Mouse (Mus musculus): ENCODE measurements around the gene Kif13a.

Gene Kif13a

DNA sequence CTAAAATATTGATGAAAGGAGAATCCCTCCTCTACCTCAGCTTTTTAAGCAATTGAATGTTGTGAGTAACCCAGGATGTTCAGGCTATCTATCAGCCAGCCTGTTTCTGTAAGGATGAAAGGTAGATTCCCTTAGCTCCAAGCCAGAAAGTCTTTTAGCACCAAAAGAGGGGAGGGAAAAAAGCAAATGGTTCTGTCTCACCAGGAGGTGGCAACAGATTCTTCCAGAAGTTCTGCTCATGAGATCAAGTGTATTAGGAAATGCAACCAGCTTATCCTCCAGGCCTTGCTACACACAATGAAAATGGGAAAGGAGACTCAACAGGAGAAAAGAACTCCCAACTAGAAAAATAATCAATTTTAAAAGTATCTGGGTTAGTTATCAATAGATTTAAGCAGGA, 205.3 kb downstream of the Kif13a start:
- DNase-seq, result no peak

DNA sequence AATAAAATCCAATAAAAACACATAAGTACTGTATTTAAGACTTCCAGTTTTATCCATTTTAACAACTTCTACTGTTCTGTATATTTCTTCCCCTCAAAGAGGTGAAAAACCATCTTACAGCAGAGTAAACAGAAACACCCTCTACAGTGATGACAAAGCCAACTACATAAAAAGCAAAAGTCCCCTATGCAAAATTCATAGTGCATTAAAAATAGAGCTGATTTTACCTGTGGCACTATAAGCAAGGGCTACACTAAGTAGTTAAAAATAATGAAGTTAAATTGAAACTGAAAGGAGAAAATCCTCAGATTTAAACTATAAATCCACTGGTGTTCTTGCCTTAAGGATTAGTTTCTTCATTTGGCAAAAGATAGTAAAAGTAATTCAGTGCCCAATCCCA, 208.7 kb downstream of the Kif13a start:
- DNase-seq, result no peak

DNA sequence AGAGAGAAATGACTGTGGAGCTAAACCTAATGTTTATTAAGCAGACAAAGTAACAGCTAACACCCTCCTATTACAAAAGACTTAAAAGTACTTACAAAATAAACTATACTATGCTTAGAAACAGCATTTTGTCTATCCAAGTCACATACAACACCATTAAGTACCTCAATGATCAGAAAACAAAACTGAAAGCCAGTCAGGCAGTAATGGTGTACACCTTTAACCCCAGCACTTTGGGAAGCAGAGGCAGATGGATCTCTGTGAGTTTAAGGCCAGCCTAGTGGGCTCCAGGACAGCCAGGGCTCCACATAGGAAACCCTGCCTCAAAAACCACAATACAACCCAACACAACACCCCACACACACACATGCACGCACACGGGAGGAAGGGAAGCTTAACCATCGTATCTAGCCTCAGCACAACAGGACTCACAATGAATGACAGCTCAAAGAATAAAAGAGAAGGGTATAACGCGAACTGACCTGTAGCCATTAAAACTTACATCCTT, 210.7 kb downstream of the Kif13a start:
- no peak for DNase-seq

DNA sequence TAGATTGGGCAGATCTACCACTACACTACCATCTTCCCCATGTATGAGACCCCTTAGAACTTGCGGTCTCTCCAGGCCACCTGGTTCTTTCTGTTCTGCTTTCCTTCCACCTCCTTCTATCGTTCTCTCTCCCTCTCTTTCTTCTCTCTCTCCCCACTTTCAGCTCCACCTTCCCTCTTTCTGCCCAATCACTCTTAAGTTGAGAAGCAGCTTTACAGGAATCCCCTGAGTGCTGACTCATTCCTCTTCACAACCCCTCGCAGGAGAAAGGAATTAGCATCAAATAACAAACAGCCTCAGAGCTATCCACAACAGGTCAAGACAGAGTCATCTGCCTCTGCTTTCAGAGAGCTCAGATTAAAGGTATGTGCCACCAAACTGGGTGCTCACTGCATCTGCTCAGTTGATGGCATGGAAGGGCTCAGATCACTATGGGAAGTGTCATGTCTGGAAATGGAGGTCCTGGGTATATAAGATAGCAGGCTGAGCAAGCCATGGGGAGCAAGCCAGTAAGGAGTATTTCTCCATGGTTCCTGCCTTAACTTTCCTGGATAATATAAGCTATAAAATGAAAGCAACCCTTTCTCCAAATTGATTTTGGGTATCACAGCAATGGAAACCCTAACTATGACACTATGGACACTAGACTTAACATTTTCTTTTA, 213.6 kb downstream of the Kif13a start:
- no peak for DNase-seq

DNA sequence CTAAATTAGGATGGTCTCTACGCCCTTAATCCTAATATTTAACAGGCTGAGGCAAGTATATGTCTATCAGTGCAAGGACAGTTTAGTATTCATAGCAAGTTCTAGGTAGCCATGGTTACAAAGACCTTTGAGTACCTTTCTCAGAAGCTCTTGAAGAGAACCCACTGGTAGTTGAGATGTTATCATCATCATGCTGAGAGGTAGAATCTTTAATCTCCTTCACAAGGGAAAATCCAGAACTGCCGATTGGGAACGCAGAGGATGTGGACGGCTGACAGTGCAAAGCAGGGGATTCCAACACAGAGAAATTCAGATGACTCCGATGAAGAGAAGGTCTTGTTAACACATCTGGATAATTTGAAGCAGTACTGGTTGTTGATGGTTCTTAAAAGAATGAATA, 216.2 kb downstream of the Kif13a start:
- no peak for DNase-seq

DNA sequence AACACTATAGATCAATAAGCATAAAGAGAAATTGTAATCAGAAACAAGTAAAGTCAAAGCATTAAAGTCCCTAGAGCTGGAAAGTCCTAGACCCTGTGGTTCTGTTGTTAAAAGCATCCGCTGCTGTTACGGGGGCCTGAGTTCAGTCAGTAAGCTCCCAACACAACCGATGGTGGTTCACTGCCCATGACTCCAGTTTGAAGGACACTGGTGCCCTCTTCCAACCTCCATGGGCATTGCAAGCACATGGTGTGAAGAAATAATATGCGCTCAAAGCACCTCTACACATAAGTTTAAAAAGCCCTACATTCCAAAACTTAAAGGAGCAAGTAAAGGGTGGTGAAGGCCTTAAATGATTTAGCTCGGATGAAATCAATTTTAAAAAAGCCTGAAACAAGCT, 226.5 kb downstream of the Kif13a start:
- DNase-seq, result peak; percentile 35

DNA sequence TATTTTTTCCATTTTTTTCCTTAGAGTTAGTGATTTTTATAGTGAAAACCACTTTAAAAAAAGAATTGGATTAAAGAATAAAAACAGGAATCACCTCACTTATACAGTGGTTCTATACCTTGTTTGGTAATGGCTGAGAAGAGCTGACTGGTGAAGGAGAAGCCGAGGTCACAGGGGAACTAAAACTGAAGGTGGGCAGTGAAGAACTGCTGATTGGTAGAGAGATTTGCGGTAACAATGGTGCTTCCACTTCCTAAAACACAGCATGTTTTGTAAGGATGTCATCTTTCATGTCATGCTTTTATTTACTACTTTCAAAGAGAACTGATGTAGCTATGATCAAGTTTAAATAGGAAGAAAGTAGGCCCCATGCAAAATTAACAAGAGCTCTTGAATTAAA, 228.2 kb downstream of the Kif13a start:
- no peak for DNase-seq

DNA sequence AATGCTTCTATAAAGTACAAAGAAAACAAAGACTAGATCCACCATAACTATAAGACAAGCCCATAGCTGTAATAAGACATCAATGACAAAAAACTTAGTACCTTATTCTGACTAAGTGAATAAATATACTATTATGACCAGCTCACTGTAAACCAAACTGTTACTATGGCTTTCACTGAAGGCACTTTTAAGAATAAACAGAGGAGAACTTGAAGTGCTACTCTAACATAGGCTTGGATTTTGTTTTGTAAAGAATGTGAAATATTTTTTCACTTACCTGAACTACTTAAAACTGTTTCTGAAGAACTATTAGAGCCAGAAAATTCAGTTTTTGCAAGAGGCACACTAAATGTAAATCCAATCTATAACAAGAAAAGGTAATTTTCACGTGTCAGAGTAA, 230.3 kb downstream of the Kif13a start:
- no peak for DNase-seq

Measured in kidney, adult 18-20 months (tissue).